Mouse (Mus musculus) cerebellum, adult 2 months (tissue): ENCODE measurements around the gene Mrps25. TPM values are rescaled to one million over a fixed set of nuclear protein-coding genes. Genes with fewer than 3 reads are reported as not detected.

Experiments used
- DNase-seq, 2 experiments: peaks; one replicate each; pipeline ENCODE4 v3.0.0; 2021
- H3K27ac ChIP-seq: fragments of 200-500 bp; 2 replicates; pipeline ENCODE4 v1.5.1; 2012; ENCODE audit warnings: low read length, control low read depth, inconsistent platforms; ENCODE audit not compliant: insufficient read depth
- H3K27me3 ChIP-seq: fragments of 200-500 bp; 2 replicates; pipeline ENCODE4 v1.6.1; 2012; ENCODE audit warnings: inconsistent platforms, mild to moderate bottlenecking, low read length, moderate library complexity; ENCODE audit not compliant: control insufficient read depth, insufficient read depth
- H3K4me1 ChIP-seq: fragments of 200-500 bp; 2 replicates; pipeline ENCODE4 v1.6.1; 2011; ENCODE audit warnings: low read length; ENCODE audit not compliant: control insufficient read depth, insufficient read depth
- H3K4me3 ChIP-seq: fragments of 200-500 bp; replicated peaks from 2 replicates; pipeline ENCODE3; 2011; ENCODE audit warnings: mild to moderate bottlenecking, low read depth, low read length, control low read depth; ENCODE audit not compliant: insufficient read depth
- CTCF ChIP-seq: fragments of 200-500 bp; IDR thresholded peaks from 2 replicates; pipeline ENCODE4 v1.5.1; 2011; ENCODE audit warnings: low read depth, mild to moderate bottlenecking, control low read depth, low read length, moderate library complexity, borderline replicate concordance; ENCODE audit not compliant: insufficient read depth
- POLR2A ChIP-seq: fragments of 200-500 bp; IDR thresholded peaks from 2 replicates; pipeline ENCODE4 v1.6.1; 2011; ENCODE audit warnings: low read length, control low read depth, borderline replicate concordance; ENCODE audit not compliant: insufficient read depth
- WGBS: fragments of 180-500 bp; shearing (Covaris S2); methylation state at CpG from one replicate; pipeline ENCODE4 v1.1.7; 2018; 5-methylcytosine and 5-hydroxymethylcytosine counted together
- polyA plus RNA-seq: library from polyadenylated mRNA; depleted of rRNA; stranded (reverse); fragments of >200 nt; gene quantifications from 2 replicates; pipeline ENCODE4 v1.2.3, GENCODE M21; 2012

Mrps25 gene
- polyA plus RNA-seq, 1 experiment: 55.6 TPM

DNA sequence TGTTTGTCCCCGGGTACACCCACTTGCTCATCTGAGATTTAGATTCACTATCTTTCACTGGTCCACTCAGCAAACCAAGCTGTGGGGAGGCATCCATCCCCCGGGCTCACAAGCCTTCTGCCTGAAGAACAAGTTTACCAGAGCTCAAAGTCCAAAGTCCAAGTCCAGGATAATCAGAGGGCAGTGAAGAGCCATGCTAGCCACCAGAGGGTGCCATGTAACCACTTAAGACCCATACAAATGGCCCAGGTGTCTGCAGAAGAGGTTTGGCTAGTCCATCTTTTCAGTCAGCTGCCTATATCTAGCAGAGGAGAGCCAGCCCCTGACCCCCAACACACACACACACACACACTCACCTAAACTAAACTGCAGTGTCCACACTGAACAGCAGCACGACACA lies 35.6 kb upstream of the Mrps25 start:
- no peaks in the 10 kb centered on the region for H3K4me1 ChIP-seq
- H3K27me3 ChIP-seq: no peaks in the 10 kb centered on the region; the same call in 1 of the 2 replicates
- no peak overlapping the region for H3K27ac ChIP-seq
- TF ChIP-seq CTCF (peak; percentile 25; the same call in 1 of the 2 replicates), POLR2A (no peak)
- 36% methylated on average over 3 of the region's 3 CpGs for WGBS
- no peak overlapping the region for H3K4me3 ChIP-seq
- DNase-seq: no peak

DNA sequence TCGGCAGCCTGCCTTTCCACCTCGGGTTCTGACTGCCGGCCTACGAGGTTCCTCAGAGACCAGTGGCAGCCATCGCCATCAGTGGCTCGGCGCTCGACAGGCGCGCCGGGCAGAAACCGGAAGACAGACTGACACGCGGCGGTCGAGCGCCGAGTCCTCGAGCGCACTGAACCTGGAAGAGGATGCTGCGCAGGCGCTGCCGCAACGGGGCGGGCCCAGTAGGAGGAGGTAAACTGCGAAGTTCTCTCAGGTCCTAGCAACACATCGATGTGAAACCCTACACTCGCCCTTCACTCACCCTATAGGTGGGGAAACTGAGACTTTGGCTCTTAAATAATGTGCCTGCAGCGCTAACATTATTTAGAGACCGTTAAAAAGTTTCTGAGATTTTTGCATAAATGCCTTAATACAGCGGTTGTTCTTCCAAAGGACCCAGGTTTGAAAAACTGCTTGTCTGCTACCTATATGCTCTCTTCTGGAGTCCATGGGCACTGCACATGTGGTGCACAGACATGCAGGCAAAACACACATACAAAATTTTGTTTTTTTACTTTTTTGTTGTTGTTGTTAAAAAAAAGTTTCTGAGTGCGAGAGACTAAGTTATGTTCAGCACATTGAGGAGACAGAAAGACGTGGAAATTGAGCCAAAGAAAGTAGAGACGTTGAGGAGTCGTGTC lies 31.1 kb upstream of the Mrps25 start, which contains the start of gene Rbsn:
Rbsn (minus strand) TSS at position 153 of the 677 bp plus-strand sequence.
- no peak for TF ChIP-seq CTCF
- TF ChIP-seq POLR2A: peak; percentile 77
- 8% methylated on average over 35 of the region's 35 CpGs for WGBS
- H3K27me3 ChIP-seq: no peaks in the 10 kb centered on the region
- H3K4me3 ChIP-seq: peak within 1 kb of the TSS; percentile 66
- DNase-seq: peak; percentile 90 to 93
- peak within 1 kb of the TSS; percentile 41 for H3K27ac ChIP-seq
- no peaks in the 10 kb centered on the region for H3K4me1 ChIP-seq

DNA sequence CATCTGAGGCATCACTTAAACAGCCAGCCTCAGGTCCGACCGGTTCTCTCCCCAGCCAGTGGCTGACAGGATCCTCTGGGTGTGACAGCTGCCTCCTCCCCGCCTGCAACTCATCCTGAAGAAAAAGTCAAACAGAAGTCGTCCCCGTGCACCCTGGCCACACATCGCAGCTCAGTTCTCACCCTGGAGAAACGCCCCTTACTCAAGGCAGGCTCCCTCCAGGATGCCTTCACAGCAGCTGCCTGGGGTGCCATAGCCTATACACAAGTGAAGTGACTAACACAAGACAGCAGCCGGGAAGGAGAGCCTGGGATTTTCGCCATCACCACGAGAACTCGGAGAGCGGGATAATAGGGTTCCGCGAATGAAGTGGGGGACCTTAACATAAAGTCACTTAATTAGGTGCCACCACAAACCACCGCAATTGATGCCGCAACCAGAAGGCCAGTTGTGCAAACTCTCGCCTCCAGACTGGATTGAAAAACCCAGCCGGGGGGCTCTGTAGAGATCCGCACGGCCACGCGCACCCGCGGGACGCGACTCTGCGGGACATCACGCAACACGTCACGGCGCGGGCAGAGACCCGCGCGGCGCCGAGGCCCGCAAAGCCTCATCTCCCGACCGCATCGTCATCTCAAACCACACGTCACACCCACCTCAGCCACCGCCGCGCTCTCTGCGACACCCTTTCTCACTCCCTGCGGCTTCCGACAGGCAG lies 30.4 kb upstream of the Mrps25 start:
- peak overlapping the region; percentile 66 for H3K4me3 ChIP-seq
- H3K27me3 ChIP-seq: no peaks in the 10 kb centered on the region
- no peak for DNase-seq
- TF ChIP-seq CTCF: no peak
- TF ChIP-seq POLR2A: no peak
- H3K4me1 ChIP-seq: no peaks in the 10 kb centered on the region
- H3K27ac ChIP-seq: peak overlapping the region; percentile 41
- under 1% methylated on average over 48 of the region's 48 CpGs for WGBS

DNA sequence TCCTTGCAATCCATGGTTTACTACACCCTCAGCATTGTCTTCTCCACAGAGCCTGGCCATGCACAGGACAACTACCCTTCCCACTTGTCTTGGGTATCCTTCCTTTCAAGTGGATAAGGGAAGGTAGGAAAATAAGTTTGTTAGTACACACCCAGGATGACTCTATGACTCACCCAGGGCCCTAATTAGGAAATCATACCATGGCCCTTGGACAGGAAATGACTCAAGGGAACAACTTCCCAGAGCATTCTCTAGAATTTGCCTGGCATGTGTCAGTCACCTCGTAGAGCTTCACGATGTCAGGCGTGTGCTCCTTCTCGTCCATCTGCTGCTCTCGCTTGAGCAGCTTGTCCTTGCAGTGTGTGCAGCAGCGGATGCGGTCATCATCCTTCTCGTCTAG lies 15.6 kb upstream of the Mrps25 start:
- no peak for DNase-seq
- 94% methylated on average over 8 of the region's 8 CpGs for WGBS
- Histone ChIP-seq H3K27me3 (no peaks in the 10 kb centered on the region), H3K4me3 (no peak overlapping the region), H3K27ac (no peak overlapping the region), H3K4me1 (no peaks in the 10 kb centered on the region)
- TF ChIP-seq CTCF (no peak), POLR2A (no peak)

DNA sequence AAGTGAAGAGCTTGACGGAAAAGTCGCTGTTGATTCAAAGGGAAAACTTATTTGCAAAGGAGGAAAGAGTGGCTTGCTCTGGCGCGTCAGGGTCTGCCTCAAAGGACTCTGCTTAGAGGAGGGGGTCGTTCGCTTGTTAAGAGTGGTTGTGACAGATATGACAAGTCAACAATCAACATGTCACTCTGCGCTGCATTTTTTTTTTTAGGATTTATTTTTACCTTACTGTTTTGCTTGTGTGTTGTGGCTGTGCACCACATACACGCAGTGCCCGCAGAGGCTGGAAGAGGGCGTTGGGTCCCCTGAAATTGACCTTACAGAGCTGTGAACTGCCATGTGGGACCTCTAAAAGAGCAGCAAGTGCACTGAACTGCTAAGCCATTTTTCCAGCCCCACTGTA lies 345 bp upstream of the Mrps25 start:
- peak overlapping the region; percentile 71; the same call in 1 of the 2 replicates for H3K27ac ChIP-seq
- peak in 1 of 2 experiments; percentile 20 for DNase-seq
- peak overlapping the region; percentile 96 for H3K4me3 ChIP-seq
- no peaks in the 10 kb centered on the region for H3K27me3 ChIP-seq
- TF ChIP-seq POLR2A (no peak), CTCF (peak; percentile 27; the same call in 1 of the 2 replicates)
- WGBS: 2% methylated on average over 10 of the region's 10 CpGs
- no peaks in the 10 kb centered on the region for H3K4me1 ChIP-seq

DNA sequence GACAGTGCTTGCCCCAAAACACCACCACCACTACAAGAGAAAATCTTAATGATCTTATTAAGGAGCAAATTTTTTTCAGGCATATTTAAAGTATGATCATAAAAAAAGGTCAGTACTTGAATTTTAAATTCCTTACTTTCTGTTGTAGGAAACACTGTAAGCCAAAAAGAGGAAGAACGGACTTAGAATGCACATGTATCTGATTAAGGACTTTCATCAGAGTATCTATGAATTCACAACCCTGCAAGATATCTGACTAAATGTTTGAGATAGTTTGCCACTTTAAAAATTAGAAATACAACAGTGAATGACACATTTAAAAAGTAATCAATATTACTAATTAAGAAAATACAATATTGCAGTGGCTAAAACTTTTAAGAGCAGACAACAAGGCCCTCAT lies 7.4 kb downstream of the Mrps25 start:
- TF ChIP-seq POLR2A (no peak), CTCF (no peak)
- Histone ChIP-seq H3K27ac (no peak overlapping the region), H3K4me3 (no peak overlapping the region), H3K4me1 (peaks cover 7% of the 10 kb centered on the region), H3K27me3 (no peaks in the 10 kb centered on the region)
- 97% methylated on average over 1 of the region's 1 CpGs for WGBS
- DNase-seq: no peak

DNA sequence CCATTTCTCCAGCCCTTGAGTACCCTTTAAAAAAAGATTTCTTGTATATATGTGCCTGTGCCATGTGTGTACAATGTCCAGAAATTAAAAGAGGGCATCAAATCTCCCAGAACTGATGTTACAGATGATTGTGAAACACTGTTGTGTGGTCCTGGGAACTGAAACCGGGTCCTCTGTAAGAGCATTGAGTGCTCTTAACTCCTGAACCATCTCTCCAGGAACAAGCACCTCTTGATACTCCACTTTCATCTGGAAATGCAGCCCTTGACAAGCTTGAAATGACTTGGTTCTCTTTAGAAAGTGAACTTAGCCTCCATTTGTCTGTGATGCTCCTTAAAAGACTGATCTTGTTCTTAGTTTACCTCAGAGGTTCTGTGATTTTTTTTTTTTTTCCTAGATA lies 21.1 kb downstream of the Mrps25 start:
- H3K27me3 ChIP-seq: no peaks in the 10 kb centered on the region
- H3K27ac ChIP-seq: no peak overlapping the region
- H3K4me3 ChIP-seq: no peak overlapping the region
- no peak for DNase-seq
- TF ChIP-seq CTCF (no peak), POLR2A (no peak)
- H3K4me1 ChIP-seq: peaks cover 6% of the 10 kb centered on the region
- 100% methylated on average over 1 of the region's 1 CpGs for WGBS
